Mouse (Mus musculus): ENCODE measurements around the gene Igflr1. TPM values are rescaled to one million over a fixed set of nuclear protein-coding genes. Genes with fewer than 3 reads are reported as not detected.

Igflr1 gene
- total RNA-seq (2015) = 4.6 and 8.0 TPM in 2 replicates
- not detected in 2 replicates for total RNA-seq (2017)

- no peak for ATAC-seq (ENCODE audit: poor library complexity, severe bottlenecking)
Observed at GRCm38 (mm10) chr7:30564970-30565571, at the start of gene Igflr1. Gene Igflr1 (plus strand): TSS chr7:30565427.

DNA sequence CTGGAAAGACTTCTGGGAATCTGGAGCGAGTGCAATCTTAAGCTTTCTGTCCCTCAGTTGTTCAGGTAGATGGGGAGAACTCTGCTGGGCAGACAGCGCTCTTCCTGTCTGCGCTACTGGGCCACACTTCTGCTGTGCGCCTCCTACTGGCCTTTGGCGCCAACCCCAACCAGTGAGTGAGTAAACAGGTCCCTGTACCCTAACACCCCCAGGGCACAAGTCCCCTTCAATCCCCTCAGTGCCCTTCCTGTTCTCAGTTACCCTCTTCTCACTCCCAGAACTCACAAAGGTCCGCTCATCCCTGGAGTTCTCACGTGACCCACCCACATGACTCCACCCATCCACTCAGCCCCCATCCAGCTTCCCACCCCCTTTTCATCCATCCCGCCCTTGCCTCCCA, 46.9 kb upstream of the Igflr1 start:
- ATAC-seq (ENCODE audit: poor library complexity, severe bottlenecking) = no peak

- ATAC-seq (ENCODE audit: poor library complexity, severe bottlenecking) = no peak
Observed at GRCm38 (mm10) chr7:30520396-30520795, 44.8 kb upstream of the Igflr1 start.

DNA sequence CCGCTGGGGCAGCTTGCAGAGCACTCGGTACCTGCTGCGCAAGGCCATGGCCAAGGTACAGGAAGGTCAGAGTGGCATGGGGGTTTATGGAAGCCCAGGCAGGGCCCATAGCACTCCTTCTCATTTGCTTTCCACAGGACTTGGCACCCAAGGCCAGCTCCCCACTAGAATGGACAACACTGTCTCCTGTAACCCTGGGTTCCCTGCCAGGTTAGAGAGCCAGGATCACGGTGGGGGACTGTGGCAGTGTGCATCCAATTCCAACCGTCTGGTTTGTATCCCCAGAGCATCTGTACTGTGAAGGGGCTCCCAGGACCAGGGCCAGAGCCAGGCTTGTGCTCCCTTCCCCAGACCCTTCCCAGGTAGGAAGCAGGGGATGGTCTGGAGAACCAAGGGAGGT, 44.4 kb upstream of the Igflr1 start:
- no peak for ATAC-seq (ENCODE audit: poor library complexity, severe bottlenecking)

GRCm38 (mm10) chr7:30522871-30523270, 42.4 kb upstream of the Igflr1 start:
- ATAC-seq (ENCODE audit: poor library complexity, severe bottlenecking) = no peak

GRCm38 (mm10) chr7:30524487-30524886, 40.7 kb upstream of the Igflr1 start:
- no peak for ATAC-seq (ENCODE audit: poor library complexity, severe bottlenecking)

GRCm38 (mm10) chr7:30525954-30526353, 39.3 kb upstream of the Igflr1 start:
- no peak for ATAC-seq (ENCODE audit: poor library complexity, severe bottlenecking)

- no peak for ATAC-seq (ENCODE audit: poor library complexity, severe bottlenecking)
Observed at GRCm38 (mm10) chr7:30526399-30526798, 38.8 kb upstream of the Igflr1 start.

GRCm38 (mm10) chr7:30526981-30527380, 38.2 kb upstream of the Igflr1 start:
- ATAC-seq (ENCODE audit: poor library complexity, severe bottlenecking) = no peak

DNA sequence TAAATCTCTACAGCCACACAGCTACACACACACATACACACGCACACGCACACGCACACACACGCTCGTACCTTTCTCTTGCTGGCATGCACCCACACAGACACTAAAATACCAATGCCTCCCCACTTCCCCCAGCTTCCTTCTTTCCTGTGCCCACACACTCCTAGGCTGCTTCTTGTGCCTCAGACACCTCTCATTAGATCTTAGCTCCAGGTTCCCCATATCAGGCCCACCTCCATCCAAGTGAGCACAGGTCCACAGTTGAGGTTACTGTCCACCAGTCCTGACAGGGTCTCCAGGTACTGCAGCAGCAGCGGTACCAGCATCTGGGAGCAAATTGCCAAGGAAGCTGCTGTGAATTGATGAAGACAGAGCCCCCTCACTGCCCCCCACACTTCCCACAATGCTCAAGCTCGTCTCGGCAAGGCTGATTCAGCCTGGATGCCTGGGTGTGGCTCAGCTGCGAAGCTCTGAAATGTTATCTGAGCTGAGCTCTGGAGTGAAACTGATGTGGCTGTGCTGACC, 33.9 kb upstream of the Igflr1 start:
- no peak for ATAC-seq (ENCODE audit: poor library complexity, severe bottlenecking)

- no peak for ATAC-seq (ENCODE audit: poor library complexity, severe bottlenecking)
Observed at GRCm38 (mm10) chr7:30532931-30533330, 32.3 kb upstream of the Igflr1 start.

DNA sequence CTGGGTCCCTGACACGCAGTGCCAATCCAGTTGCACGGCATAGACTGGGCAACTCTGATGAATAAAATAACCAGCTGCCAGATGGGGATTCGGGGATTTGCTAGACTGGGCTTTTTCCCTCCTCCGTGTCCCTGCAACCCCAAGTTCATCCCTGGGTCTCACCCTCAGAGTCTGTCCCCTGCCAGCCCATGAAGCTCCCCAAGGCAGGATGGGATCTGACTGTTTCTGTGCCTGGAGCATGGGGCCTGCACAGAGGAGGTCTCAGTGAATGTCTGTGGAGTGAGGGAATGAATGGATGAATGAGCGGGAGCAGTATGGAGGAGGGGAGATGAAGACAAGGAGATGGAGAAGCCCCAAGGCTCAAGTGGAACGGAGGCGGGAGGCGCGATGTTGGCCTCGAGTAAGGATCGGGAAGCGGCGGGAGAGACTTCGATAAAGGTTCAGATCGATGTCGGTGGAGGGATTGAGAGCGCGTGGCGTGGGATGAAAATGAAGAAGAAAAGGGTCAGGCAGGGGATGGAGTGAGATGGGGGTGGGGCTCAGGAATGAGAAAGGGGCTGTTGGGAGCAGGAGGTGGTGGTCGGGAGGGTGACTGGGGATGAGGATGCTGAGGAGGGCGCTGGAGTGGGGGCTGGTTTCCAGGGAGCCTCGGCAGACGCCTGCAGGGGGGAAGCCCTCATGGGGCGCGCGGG, 31.1 kb upstream of the Igflr1 start:
- ATAC-seq (ENCODE audit: poor library complexity, severe bottlenecking) = no peak

- peak; percentile 98 for ATAC-seq (ENCODE audit: poor library complexity, severe bottlenecking)
Observed at GRCm38 (mm10) chr7:30534633-30535577, 30.3 kb upstream of the Igflr1 start, which contains the start of gene Arhgap33. Gene Arhgap33 (minus strand): TSS chr7:30535060.

DNA sequence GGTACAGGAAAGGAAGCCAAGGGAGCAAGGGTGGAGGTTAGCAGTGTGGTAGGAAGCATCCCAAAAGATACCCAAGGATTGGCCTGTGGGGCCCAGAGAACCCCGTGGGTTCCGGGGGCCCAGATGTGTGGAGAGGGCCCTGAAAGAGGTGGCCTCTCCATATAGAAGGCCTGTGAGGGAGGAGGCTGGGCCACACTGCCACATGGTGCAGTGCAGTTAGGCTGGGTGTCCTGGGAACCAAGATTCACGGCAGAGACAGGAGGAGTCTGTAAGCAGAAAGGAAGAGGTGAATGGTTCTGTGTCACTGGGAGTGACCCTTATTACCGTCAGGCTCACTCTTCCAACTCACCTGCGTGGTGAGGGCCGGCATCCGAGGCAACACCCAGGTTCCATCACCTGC, 24.7 kb upstream of the Igflr1 start:
- no peak for ATAC-seq (ENCODE audit: poor library complexity, severe bottlenecking)

GRCm38 (mm10) chr7:30544327-30544726, 20.9 kb upstream of the Igflr1 start:
- no peak for ATAC-seq (ENCODE audit: poor library complexity, severe bottlenecking)

GRCm38 (mm10) chr7:30549880-30550279, 15.3 kb upstream of the Igflr1 start:
- ATAC-seq (ENCODE audit: poor library complexity, severe bottlenecking) = no peak

GRCm38 (mm10) chr7:30550603-30551002, 14.6 kb upstream of the Igflr1 start:
- ATAC-seq (ENCODE audit: poor library complexity, severe bottlenecking) = no peak

GRCm38 (mm10) chr7:30551445-30552101, 13.7 kb upstream of the Igflr1 start:
- peak; percentile 63 for ATAC-seq (ENCODE audit: poor library complexity, severe bottlenecking)

- ATAC-seq (ENCODE audit: poor library complexity, severe bottlenecking) = peak; percentile 90
Observed at GRCm38 (mm10) chr7:30552102-30553020, 12.9 kb upstream of the Igflr1 start, which contains the start of the genes Hspb6 and Proser3. Gene Hspb6 (plus strand): TSS chr7:30552178. Gene Proser3 (minus strand): TSS chr7:30552299.

Measured in megakaryocyte, adult 5-6 weeks (primary cell).